In genomic region chr5:114772456-114773203, GRCm38 (mm10) we compare ENCODE assay signal across 7 mouse cellular contexts. TPM values are rescaled to one million over a fixed set of nuclear protein-coding genes. Genes with fewer than 3 reads are reported as not detected.
DNase-seq lines count a peak whose midpoint lies in the region; ATAC-seq and TF ChIP-seq lines count a peak whose summit lies in the region.

No protein-coding gene starts in this region.

- H3K27me3 ChIP-seq in MEL (ENCODE audit: control insufficient read depth in 1 of 2, insufficient read depth in 2 of 2, low read length in 2 of 2) (no peaks in the 10 kb centered on the region), myocyte (ENCODE audit: control insufficient read depth, insufficient read depth, insufficient read length) (no peaks in the 10 kb centered on the region)
- no peaks in the 10 kb centered on the region for H3K27me3 ChIP-seq in forebrain, embryonic 14.5 days (replicated peaks; ENCODE audit: control insufficient read depth, insufficient read depth, low read length)
- H3K27me3 ChIP-seq in hindbrain, embryonic 14.5 days (ENCODE audit: control insufficient read depth, insufficient read depth, low read length), result no peaks in the 10 kb centered on the region
- no peaks in the 10 kb centered on the region for H3K27me3 ChIP-seq in liver, embryonic 11.5 days (replicated peaks; ENCODE audit: control insufficient read depth, insufficient read depth, low read length)

- no peak for TF ChIP-seq CTCF in MEL (IDR thresholded peaks at IDR 0.05 in 2 of 3, conservative IDR thresholded peaks at IDR 0.05 in 1 of 3; ENCODE audit: control insufficient read depth in 1 of 3, insufficient read depth in 1 of 3, low read depth in 2 of 3, low read length in 3 of 3, poor library complexity in 1 of 3, severe bottlenecking in 1 of 3)
- no peak for TF ChIP-seq CTCF in bone marrow macrophage, adult 2 months (IDR thresholded peaks at IDR 0.05; ENCODE audit: low read depth, low read length)

- H3K36me3 ChIP-seq in MEL (ENCODE audit: control insufficient read depth in 1 of 2, insufficient read depth in 2 of 2, low read length in 2 of 2), result peaks cover 3 to 12% of the 10 kb centered on the region in 2 experiments
- no peaks in the 10 kb centered on the region for H3K36me3 ChIP-seq in forebrain, embryonic 14.5 days (ENCODE audit: control insufficient read depth, insufficient read depth, low read length)
- H3K36me3 ChIP-seq in hindbrain, embryonic 14.5 days (replicated peaks; ENCODE audit: control insufficient read depth, insufficient read depth), result no peaks in the 10 kb centered on the region
- peaks cover 2% of the 10 kb centered on the region; the same call in 1 of the 2 replicates for H3K36me3 ChIP-seq in liver, embryonic 11.5 days (ENCODE audit: control insufficient read depth, insufficient read depth, low read length)
- H3K36me3 ChIP-seq in myocyte (ENCODE audit: control insufficient read depth, insufficient read depth), result no peaks in the 10 kb centered on the region

- peaks cover 0 to 16% of the 10 kb centered on the region in 2 experiments; a peak in 3 of 4 replicates for H3K4me1 ChIP-seq in MEL (ENCODE audit: control insufficient read depth in 1 of 2, insufficient read depth in 2 of 2, low read length in 2 of 2)
- H3K4me1 ChIP-seq in bone marrow macrophage, adult 2 months (ENCODE audit: control insufficient read depth, insufficient read depth, low read length), result peaks cover 23% of the 10 kb centered on the region
- peaks cover 17% of the 10 kb centered on the region for H3K4me1 ChIP-seq in forebrain, embryonic 14.5 days (ENCODE audit: control insufficient read depth, insufficient read depth, low read length)
- peaks cover 30% of the 10 kb centered on the region for H3K4me1 ChIP-seq in hindbrain, embryonic 14.5 days (replicated peaks; ENCODE audit: control insufficient read depth, insufficient read depth, low read length)
- H3K4me1 ChIP-seq in liver, embryonic 11.5 days (replicated peaks; ENCODE audit: control insufficient read depth, insufficient read depth, low read length), result peaks cover 28% of the 10 kb centered on the region

- H3K4me2 ChIP-seq in forebrain, embryonic 14.5 days (ENCODE audit: low read length), result peak overlapping the region; percentile 81
- H3K4me2 ChIP-seq in hindbrain, embryonic 14.5 days (replicated peaks), result peak overlapping the region; percentile 84
- peak overlapping the region; percentile 90 for H3K4me2 ChIP-seq in liver, embryonic 11.5 days
- H3K4me2 ChIP-seq in myocyte (ENCODE audit: low read depth), result peak overlapping the region; percentile 87

- peak; percentile 60 for DNase-seq in MEL (ENCODE audit: low read depth, low spot score)
- peak; percentile 22 for DNase-seq in forebrain, embryonic 14.5 days (ENCODE audit: low spot score)
- DNase-seq in hindbrain, embryonic 14.5 days (ENCODE audit: low spot score), result no peak
- peak; percentile 63 for DNase-seq in liver, embryonic 11.5 days (ENCODE audit: low spot score)
- peak; percentile 89 for DNase-seq in thymus, postnatal 14 days

- no peak for TF ChIP-seq RAD21 in MEL (IDR thresholded peaks at IDR 0.05; ENCODE audit: low read depth, low read length)

- no peak; a peak in 1 of 4 replicates for TF ChIP-seq EP300 in MEL (IDR thresholded peaks at IDR 0.05; ENCODE audit: low read depth in 1 of 2, low read length in 2 of 2)

- H3K79me2 ChIP-seq in MEL (ENCODE audit: control insufficient read depth, insufficient read depth, low read length, poor library complexity), result peaks cover 88% of the 10 kb centered on the region
- H3K79me2 ChIP-seq in myocyte (ENCODE audit: control insufficient read depth, insufficient read depth), result peaks cover 72% of the 10 kb centered on the region

- H3K9me3 ChIP-seq in MEL (replicated peaks; ENCODE audit: insufficient read depth, low read length), result no peaks in the 10 kb centered on the region
- no peaks in the 10 kb centered on the region for H3K9me3 ChIP-seq in forebrain, embryonic 14.5 days (replicated peaks; ENCODE audit: control insufficient read depth, low read length)
- H3K9me3 ChIP-seq in hindbrain, embryonic 14.5 days (ENCODE audit: control insufficient read depth, low read length), result no peaks in the 10 kb centered on the region
- H3K9me3 ChIP-seq in liver, embryonic 11.5 days (ENCODE audit: control insufficient read depth, low read length), result no peaks in the 10 kb centered on the region

- H3K27ac ChIP-seq in MEL (ENCODE audit: control insufficient read depth, low read depth, low read length), result peak overlapping the region; percentile 80
- H3K27ac ChIP-seq in bone marrow macrophage, adult 2 months (ENCODE audit: insufficient read depth, low read depth, low read length), result peak overlapping the region; percentile 73
- H3K27ac ChIP-seq in forebrain, embryonic 14.5 days (ENCODE audit: low read depth, low read length), result peak overlapping the region; percentile 71
- H3K27ac ChIP-seq in hindbrain, embryonic 14.5 days, result peak overlapping the region; percentile 95
- peak overlapping the region; percentile 72 for H3K27ac ChIP-seq in liver, embryonic 11.5 days (ENCODE audit: low read depth, low read length)

- H3K9ac ChIP-seq in MEL (ENCODE audit: control insufficient read depth, low read depth, low read length, poor library complexity, severe bottlenecking), result peak overlapping the region; percentile 94
- peak overlapping the region; percentile 96 for H3K9ac ChIP-seq in forebrain, embryonic 14.5 days (ENCODE audit: low read length)
- peak overlapping the region; percentile 96 for H3K9ac ChIP-seq in hindbrain, embryonic 14.5 days
- H3K9ac ChIP-seq in liver, embryonic 11.5 days (ENCODE audit: low read depth, low read length), result peak overlapping the region; percentile 96

- peak; percentile 50 for ATAC-seq in forebrain, embryonic 14.5 days
- peak; percentile 35 for ATAC-seq in hindbrain, embryonic 14.5 days (ENCODE audit: low FRiP score)
- ATAC-seq in liver, embryonic 11.5 days (replicated peaks; ENCODE audit: low FRiP score), result peak; percentile 48

- TF ChIP-seq POLR2A in MEL (IDR thresholded peaks at IDR 0.05; ENCODE audit: control insufficient read depth in 1 of 2, insufficient read depth in 1 of 2, low read depth in 1 of 2, low read length in 2 of 2, poor library complexity in 1 of 2) (no peak), myocyte (IDR thresholded peaks at IDR 0.05; ENCODE audit: insufficient read length, low read depth) (no peak)
- no peak for TF ChIP-seq POLR2A in bone marrow macrophage, adult 2 months (IDR thresholded peaks at IDR 0.05; ENCODE audit: borderline replicate concordance, low read depth, low read length)

- H3K4me3 ChIP-seq in MEL (ENCODE audit: control insufficient read depth in 1 of 2, insufficient read depth in 1 of 2, low read depth in 2 of 2, low read length in 2 of 2) (peak overlapping the region; percentile 71 to 77), myocyte (peak overlapping the region; percentile 52)
- H3K4me3 ChIP-seq in bone marrow macrophage, adult 2 months (ENCODE audit: insufficient read depth, low read length), result peak overlapping the region; percentile 72
- peak overlapping the region; percentile 100 for H3K4me3 ChIP-seq in forebrain, embryonic 14.5 days (ENCODE audit: low read depth, low read length)
- peak overlapping the region; percentile 92 for H3K4me3 ChIP-seq in hindbrain, embryonic 14.5 days (replicated peaks; ENCODE audit: low read length)
- H3K4me3 ChIP-seq in liver, embryonic 11.5 days (ENCODE audit: low read depth, low read length), result peak overlapping the region; percentile 100

- H3ac ChIP-seq in myocyte (ENCODE audit: control insufficient read depth, insufficient read length), result peak overlapping the region; percentile 99

- WGBS in forebrain, embryonic 14.5 days, result under 1% methylated on average over 31 of the region's 57 CpGs
- 1% methylated on average over 45 of the region's 57 CpGs for WGBS in hindbrain, embryonic 14.5 days
- WGBS in liver, embryonic 11.5 days, result 2% methylated on average over 41 of the region's 57 CpGs

TF ChIP-seq in MEL, 35 proteins besides CTCF, POLR2A, EP300 and RAD21 (continues in another document):
- no peak for TF ChIP-seq ZMIZ1 (IDR thresholded peaks at IDR 0.05; ENCODE audit: low read depth, low read length)
- no peak for TF ChIP-seq TAL1 (IDR thresholded peaks at IDR 0.05; ENCODE audit: low read length)

TF ChIP-seq in myocyte, 11 proteins besides CTCF, POLR2A, EP300 and RAD21 (continues in another document):
- TF ChIP-seq MYOG (IDR thresholded peaks at IDR 0.05; ENCODE audit: control insufficient read depth in 1 of 3, insufficient read depth in 1 of 3, insufficient read length in 2 of 3, low read depth in 2 of 3), result peak in 1 of 3 experiments; percentile 15

RNA-seq across cellular contexts. Expression of gene Ankrd13a, which starts 1.8 kb away (rescaled TPM):
- 140 and 180 TPM in 2 replicates for total RNA-seq in MEL (2012; rRNA removed)
- 100 to 1,000 TPM; 110 to 184 TPM for polyA plus RNA-seq in MEL (2012; ENCODE audit: insufficient read depth in 1 of 2, insufficient read length in 2 of 2, low read depth in 1 of 2, low replicate concordance in 2 of 2, missing spikeins in 1 of 2)
- 102 and 116 TPM in 2 replicates for polyA plus RNA-seq in bone marrow macrophage, adult 2 months (2012; ENCODE audit: insufficient read depth, insufficient read length, missing spikeins)
- 25.8 and 32.3 TPM in 2 replicates for polyA plus RNA-seq in forebrain, embryonic 14.5 days (2014; fragmentation: Nextera tagmentation; extraction: Ambion mirVana)
- 45.5 and 48.9 TPM in 2 replicates for polyA plus RNA-seq in hindbrain, embryonic 14.5 days (2014; fragmentation: Nextera tagmentation; extraction: Ambion mirVana)
- 81.2 and 96.5 TPM in 2 replicates for polyA plus RNA-seq in liver, embryonic 11.5 days (2014; fragmentation: Nextera tagmentation; extraction: Ambion mirVana)
- polyA plus RNA-seq in myocyte (2012; fragmentation: generic; extraction: Trizol), result 51.2 TPM

RNA-seq across cellular contexts. Expression of gene Git2, which starts 2.7 kb away (rescaled TPM):
- total RNA-seq in MEL (2012; rRNA removed), result 24.0 and 29.1 TPM in 2 replicates
- polyA plus RNA-seq in MEL (2012; ENCODE audit: insufficient read depth in 1 of 2, insufficient read length in 2 of 2, low read depth in 1 of 2, low replicate concordance in 2 of 2, missing spikeins in 1 of 2) (10 to 100 TPM; 64.9 to 71.7 TPM), myocyte (2012; fragmentation: generic; extraction: Trizol) (21.6 TPM)
- polyA plus RNA-seq in bone marrow macrophage, adult 2 months (2012; ENCODE audit: insufficient read depth, insufficient read length, missing spikeins), result 111 and 116 TPM in 2 replicates
- polyA plus RNA-seq in forebrain, embryonic 14.5 days (2014; fragmentation: Nextera tagmentation; extraction: Ambion mirVana), result 29.1 and 36.3 TPM in 2 replicates
- polyA plus RNA-seq in hindbrain, embryonic 14.5 days (2014; fragmentation: Nextera tagmentation; extraction: Ambion mirVana), result 44.3 and 45.1 TPM in 2 replicates
- 37.5 and 46.1 TPM in 2 replicates for polyA plus RNA-seq in liver, embryonic 11.5 days (2014; fragmentation: Nextera tagmentation; extraction: Ambion mirVana)

RNA-seq across cellular contexts. Expression of gene 1500011B03Rik, which starts 50.6 kb away (rescaled TPM):
- 47.7 and 56.0 TPM in 2 replicates for total RNA-seq in MEL (2012; rRNA removed)
- 10 to 100 TPM in 1 of 2 experiments, not detected in 1; 75.2 TPM for polyA plus RNA-seq in MEL (2012; ENCODE audit: insufficient read depth in 1 of 2, insufficient read length in 2 of 2, low read depth in 1 of 2, low replicate concordance in 2 of 2, missing spikeins in 1 of 2)
- 32.9 and 35.7 TPM in 2 replicates for polyA plus RNA-seq in bone marrow macrophage, adult 2 months (2012; ENCODE audit: insufficient read depth, insufficient read length, missing spikeins)
- 255 and 273 TPM in 2 replicates for polyA plus RNA-seq in forebrain, embryonic 14.5 days (2014; fragmentation: Nextera tagmentation; extraction: Ambion mirVana)
- 290 and 308 TPM in 2 replicates for polyA plus RNA-seq in hindbrain, embryonic 14.5 days (2014; fragmentation: Nextera tagmentation; extraction: Ambion mirVana)
- 70.3 and 75.6 TPM in 2 replicates for polyA plus RNA-seq in liver, embryonic 11.5 days (2014; fragmentation: Nextera tagmentation; extraction: Ambion mirVana)
- polyA plus RNA-seq in myocyte (2012; fragmentation: generic; extraction: Trizol), result 31.4 TPM
